Mouse (Mus musculus): ENCODE data around the gene Macrod2.

DNA sequence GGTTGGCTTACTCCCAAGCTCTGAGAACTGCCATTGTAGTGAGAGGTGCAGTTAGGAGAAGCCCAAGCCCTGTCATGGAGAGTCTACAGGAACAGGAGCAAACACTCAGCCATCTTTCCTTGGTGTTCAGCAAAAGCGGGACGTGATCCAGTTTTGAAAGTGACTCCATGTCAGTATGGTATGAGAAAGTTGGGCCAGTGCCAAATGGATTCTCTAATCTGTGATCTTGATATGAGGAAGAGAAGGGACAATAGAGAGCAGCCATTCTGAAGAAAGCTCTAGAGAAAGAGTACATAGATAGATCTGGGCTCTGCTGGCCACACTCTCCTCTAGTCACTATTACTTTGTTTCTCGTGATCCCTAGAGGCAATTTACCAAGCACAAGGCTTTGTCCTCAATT, 2006.2 kb downstream of the Macrod2 start:
- TF ChIP-seq CTCF (IDR thresholded peaks at IDR 0.05; ENCODE audit: low read depth, low read length) (no peak), POLR2A (IDR thresholded peaks at IDR 0.05; ENCODE audit: extremely low read depth, insufficient read depth, low read length) (no peak)
